Mouse (Mus musculus) adrenal gland, adult 18-20 months (tissue): ENCODE results near the gene Neb. TPM values are rescaled to one million over a fixed set of nuclear protein-coding genes. Genes with fewer than 3 reads are reported as not detected.
"Not testable (repeated sequence)": the region's sequence is repeated elsewhere in the genome, so short reads cannot be mapped to it uniquely, and the experiment has no call there.

Source experiments
- DNase-seq, 2 experiments: peaks; one replicate each; pipeline ENCODE4 v3.0.0; 2021 to 2022; ENCODE audit warnings: low spot score in 2 of 2
- microRNA-seq, 2 experiments: library from miRNA; unstranded; fragments of <30 nt; microRNA quantifications; one replicate each; pipeline ENCODE4 v1.2.0; 2021; ENCODE audit warnings: borderline number of aligned reads in 2 of 2
- total RNA-seq, 2 experiments: library from RNA; stranded (reverse); gene quantifications; 1 replicate in 1 of 2; 2 replicates in 1 of 2; pipeline ENCODE4 v1.2.3; 2021

Gene Neb
- total RNA-seq, 2 experiments from 2014 or later = 2.9 to 7.0 TPM

DNA sequence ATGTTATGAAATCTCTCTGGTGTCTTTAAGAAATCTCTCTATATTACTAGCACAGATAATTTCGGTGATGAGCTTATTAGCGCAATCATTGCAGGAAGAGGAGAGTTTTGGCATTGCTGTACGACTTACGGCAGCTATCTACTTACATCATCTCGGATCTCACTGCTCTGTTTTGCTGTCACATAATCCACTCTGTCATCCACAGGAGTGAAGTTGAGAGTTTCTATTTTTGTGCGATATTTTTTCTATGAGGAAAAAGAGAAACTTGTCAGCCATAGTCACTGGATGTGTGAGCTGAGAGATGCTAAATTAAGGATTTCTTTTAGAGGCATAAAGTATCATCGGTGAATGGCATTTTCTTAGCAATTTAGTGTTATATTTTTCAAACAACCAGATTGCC lies 167.6 kb downstream of the Neb start:
- DNase-seq = no peak

DNA sequence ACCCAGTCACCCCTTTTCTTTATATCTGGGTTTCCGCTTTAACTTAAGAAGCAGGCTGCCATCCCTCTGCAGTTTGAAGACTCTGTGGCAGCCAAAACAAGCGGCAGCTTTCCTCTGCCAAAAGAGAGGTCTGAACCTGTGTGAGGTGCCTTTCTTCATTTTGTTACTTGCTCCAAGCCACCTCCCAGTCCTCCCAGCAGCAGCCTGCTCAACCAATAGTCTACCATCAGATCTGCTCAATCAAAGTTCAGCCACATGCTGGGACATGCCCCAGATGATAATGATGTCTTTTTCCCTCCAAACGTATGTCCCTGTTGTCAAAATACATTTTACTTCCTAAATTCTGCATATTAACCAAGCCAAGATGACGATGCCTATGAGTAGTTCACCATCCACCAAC lies 173.3 kb downstream of the Neb start:
- no peak for DNase-seq

GRCm38 (mm10) chr2:52193629-52194028 lies 184.6 kb downstream of the Neb start:
- no peak for DNase-seq

- no peak for DNase-seq
These were observed 198.6 kb downstream of the Neb start for GRCm38 (mm10) chr2:52179678-52180077.

- no peak for DNase-seq
These were observed 200.5 kb downstream of the Neb start for GRCm38 (mm10) chr2:52177726-52178125.

GRCm38 (mm10) chr2:52177184-52177583 lies 201.1 kb downstream of the Neb start:
- DNase-seq = no peak

- DNase-seq = no peak
These were observed 201.7 kb downstream of the Neb start for GRCm38 (mm10) chr2:52176537-52176936.

- no peak for DNase-seq
These were observed 203.3 kb downstream of the Neb start for GRCm38 (mm10) chr2:52174951-52175350.

DNA sequence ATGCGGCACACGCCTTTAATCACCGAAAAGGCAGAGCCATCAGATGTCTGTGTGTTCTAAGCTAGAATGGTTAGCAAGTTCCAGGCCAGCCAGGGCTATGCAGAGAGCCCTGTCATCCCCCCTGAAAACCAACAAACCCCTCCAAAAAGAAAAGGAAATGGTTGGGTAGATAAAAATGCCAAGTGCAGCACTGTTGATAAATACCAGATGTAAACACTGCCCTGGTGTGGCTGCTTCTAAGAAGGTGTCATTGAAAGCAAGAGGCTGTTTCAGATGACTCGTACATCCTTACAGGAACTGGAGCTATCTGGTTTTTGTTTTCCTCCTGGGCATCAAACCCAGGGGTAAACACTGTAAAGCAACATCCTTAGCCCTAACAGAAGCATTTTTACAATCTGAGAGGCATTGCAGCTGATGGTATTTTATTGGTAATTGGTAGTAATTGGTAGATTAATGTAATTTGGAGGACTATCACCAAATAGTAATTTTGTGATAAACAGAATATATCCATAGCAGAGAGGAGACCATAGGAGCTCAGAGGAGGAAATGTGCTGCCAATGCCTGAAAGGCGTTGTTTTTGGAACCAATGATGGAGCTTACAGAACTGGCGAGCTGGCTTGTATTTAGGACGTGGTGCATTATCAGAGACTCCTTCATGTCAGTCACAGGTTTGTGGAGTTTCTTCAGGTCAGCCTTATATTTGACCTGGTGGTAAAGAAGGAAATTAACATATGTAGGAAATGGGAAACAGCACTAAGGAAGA lies 208.8 kb downstream of the Neb start:
- DNase-seq = no peak

GRCm38 (mm10) chr2:52153064-52153463 lies 225.2 kb downstream of the Neb start:
- no peak for DNase-seq

- DNase-seq = no peak
These were observed 244.9 kb downstream of the Neb start for GRCm38 (mm10) chr2:52133351-52133750.

DNA sequence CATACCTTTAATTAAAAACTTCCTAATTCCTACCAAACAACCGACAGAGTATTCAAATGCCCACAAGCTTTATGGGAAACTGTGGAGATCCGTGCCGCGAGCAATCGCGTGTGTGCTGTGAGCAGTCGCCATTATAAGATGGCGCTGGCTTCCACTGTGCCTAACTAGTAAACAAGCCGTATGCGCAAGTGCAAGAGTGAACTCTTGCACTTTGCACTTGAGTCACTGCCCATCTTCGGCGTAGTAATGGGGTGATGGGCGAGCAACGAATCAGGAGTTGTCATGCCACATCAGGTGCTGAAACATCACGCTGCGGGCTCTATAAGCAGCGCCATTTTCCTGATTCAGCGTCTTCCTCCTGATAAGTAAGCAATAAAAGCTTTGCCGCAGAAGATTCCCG lies 246.9 kb downstream of the Neb start:
- not testable (repeated sequence) for DNase-seq

DNA sequence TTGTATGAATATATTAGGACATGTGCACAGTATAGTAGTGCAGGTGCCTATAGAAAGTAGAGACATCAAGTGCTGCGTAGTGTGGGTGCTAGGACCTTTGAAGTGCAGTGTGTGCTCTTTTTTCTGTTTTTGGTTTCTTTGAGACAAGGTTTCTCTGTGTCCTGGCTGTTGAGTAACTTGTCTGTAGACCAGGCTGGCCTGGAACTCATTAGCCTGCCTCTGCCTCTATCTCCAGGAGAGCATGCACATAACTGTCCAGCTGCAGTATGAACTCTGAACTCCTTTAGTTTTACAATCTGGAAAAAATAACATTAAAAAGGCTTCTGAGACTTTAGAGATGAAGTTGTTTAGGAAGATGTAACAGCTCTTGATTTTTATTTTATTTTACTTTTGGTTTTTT lies 264.2 kb downstream of the Neb start:
- no peak for DNase-seq

Small RNAs within 50 kb of the gene (microRNA-seq; reads per million reads assigned to microRNA genes)
- 0 reads per million in 2 experiments for gene Gm22095

Other genes with a start within 250 kb of the Neb start
- gene Arl5a, start 46.4 kb upstream of the Neb start, total RNA-seq = 10 to 100 TPM; 39.9 to 62.6 TPM